Mouse (Mus musculus) megakaryocyte, adult 5-6 weeks (primary cell): ENCODE measurements around the gene Siglece. TPM values are rescaled to one million over a fixed set of nuclear protein-coding genes. Genes with fewer than 3 reads are reported as not detected.

Experiments
- ATAC-seq: 2 replicates; pipeline ENCODE4 v1.8.0; 2016; ENCODE audit warnings: mild to moderate bottlenecking, inconsistent platforms; ENCODE audit not compliant: poor library complexity, severe bottlenecking
- total RNA-seq, 2 experiments: library from RNA; stranded (forward) in 1 of 2; stranded (reverse) in 1 of 2; fragments of 153-499, 151-499 nt in 1 of 2; fragments of 221-1000, 200-1000 nt in 1 of 2; gene quantifications; 2 replicates each; pipeline versions ENCODE4 v1.2.3 to v1.2.4; 2015 to 2017

Siglece gene
- total RNA-seq, 2 experiments from 2014 or later: 22.1 to 41.6 TPM

DNA sequence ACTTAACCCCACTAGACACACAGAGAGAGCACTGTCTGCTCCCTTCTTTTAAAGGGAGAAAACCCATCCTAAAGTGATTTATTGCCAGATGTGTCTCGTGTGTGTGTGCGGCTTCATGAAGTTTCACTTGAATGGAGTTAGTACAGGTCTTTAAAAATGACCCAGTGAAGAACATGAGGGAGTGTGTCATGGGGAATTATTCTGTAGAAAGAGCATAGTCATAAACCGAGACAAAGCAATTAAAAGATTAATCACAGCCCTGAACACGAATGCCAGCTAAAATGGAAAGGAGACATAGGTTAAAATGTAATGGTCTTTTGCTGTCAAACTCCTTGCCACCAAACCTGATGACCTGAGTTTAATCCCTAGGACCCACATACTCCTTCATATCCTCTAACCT is 26.0 kb downstream of the Siglece start:
- no peak for ATAC-seq

DNA sequence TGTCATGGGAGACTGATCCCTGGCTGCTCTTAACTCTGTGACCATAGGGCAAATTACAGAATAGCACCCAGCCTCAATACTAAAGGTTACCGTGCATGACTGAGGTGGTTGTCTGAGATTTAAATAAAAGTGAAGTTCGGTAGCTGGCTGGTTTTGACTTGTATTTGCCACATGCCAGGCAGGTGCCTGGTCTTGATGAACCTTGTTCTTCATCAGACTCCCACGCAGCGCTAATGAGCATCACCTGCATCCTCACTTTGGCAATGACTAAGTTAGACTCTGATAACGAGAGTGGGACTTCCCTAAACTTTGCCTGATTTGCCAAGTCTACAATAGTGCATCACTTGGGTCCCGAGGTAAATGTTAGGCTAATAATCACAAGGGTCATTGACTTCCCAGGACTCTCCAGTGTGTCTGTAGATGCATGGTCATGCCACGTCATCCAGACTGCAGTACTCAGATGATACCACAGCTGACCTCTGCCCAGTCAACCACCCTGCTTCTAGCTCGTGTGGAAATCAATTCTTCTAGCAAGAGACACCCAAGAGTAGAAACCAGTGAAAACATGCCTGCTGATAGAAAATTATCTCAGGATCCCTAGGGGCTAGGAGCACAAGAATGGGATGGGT is 34.1 kb downstream of the Siglece start:
- ATAC-seq: no peak

DNA sequence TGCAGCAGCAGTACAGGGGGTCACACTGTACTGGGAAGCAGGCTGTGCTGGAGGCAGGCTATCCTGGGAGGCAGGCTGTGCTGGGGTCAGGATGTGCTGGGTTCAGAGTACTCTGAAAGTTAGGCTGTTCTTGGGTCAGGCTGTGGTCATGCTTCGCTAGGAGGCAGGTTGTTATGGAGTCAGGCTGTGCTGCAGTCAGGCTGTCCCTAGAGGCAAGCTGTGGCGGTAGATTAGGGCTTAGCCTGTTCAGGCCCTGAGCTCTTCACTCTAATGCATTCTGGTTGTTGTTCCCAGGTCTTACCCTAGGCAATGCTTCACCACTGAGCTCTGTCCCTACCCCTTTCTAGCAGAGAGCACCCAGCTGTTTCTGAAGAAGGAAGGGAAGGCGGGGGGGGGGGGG is 34.9 kb downstream of the Siglece start:
- ATAC-seq: no peak

DNA sequence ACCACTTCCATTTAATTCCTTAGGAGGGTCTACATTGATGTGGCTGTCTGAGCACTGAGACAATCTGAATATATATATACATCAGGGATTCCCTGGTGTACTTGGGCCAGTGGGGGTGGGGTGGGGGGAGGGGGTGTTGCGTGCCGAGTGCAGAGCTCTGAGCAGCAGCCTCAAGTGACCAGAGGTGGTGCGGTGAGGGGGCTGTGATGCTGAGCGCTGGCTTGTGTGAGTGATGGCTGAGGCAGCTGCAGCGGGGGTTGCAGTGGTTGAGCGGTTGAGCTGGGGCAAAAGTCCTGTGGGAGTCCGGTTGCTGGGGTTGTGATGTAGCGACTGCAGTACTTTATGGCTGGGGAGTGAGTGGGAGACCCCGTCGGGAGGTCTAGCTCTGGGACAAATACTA is 36.1 kb downstream of the Siglece start:
- no peak for ATAC-seq

DNA sequence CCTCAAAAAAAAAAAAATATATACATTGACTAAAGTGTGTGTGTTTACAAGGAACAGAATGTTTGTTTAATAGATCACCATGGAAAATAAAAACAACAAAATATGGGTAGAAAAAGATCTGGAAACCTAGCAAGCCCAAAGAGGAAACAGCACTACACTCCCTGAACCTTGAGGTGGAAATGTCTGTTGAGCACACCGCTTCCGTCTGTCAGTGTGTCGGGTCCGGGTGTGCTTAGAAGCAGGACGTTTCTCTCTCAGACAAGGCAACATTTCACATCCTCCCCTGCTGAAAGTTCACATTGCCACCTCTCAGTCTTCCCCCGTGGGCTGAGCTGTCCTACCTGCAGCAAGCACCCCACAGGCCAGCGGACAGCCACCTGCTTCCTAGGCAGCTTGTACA is 37.0 kb downstream of the Siglece start:
- ATAC-seq: peak; percentile 43; the same call in 1 of the 2 replicates

DNA sequence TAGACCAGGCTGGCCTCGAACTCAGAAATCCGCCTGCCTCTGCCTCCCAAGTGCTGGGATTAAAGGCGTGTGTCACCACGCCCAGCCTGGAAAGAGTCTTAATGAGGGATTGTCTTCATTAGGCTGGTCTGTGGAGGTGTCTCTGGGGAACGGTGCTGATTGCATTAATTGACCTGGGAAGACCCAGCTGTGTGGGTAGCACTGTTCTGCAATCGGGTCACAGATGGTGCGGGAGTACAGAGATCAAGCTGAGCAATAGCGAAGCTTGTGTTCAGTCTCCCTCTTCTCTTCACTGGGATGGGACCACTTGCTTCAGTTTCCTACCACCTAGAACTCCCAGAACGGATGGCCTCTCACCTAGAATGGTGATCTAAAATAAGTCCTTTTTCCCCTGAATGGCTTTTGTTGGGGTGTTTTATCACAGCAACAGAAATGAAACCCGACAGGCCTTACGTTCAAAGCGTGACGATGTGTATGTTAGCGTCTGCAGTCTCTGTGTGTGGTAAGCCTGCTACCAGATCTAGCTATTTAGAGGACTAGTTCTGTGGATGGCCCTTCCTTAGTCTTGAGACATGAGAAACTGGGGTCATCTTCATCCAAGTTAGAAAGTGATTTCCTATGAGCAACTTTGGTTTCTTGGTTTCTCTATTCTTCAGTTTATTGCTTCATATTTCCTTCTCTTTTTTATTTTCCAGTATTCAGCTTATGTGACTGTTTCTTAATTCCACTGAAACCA is 46.0 kb downstream of the Siglece start:
- ATAC-seq: peak; percentile 87

DNA sequence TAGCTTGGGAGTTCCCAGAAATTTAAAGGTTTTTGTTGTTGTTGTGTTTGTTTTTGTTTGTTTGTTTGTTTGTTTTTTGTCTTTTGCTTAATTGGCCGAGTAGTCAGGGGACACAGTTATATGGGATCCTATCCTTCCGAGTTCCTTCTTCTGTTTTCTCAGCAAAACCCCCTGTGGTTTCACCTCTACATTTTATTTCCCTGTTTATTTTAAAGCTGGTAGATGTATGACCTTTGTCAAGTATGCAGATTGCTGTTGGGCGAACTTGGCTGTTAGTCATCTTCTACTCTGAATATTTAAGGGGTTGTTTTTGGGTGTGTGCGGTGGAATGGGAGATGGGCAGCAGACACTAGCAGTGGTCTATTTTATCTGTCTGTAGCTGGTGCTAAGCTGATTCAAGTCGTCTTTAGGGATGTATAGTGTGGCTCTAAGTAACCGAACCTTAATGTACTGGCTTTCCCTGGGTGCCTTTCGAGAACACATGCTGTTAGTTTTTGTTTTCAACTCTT is 51.6 kb downstream of the Siglece start:
- peak; percentile 19; the same call in 1 of the 2 replicates for ATAC-seq

DNA sequence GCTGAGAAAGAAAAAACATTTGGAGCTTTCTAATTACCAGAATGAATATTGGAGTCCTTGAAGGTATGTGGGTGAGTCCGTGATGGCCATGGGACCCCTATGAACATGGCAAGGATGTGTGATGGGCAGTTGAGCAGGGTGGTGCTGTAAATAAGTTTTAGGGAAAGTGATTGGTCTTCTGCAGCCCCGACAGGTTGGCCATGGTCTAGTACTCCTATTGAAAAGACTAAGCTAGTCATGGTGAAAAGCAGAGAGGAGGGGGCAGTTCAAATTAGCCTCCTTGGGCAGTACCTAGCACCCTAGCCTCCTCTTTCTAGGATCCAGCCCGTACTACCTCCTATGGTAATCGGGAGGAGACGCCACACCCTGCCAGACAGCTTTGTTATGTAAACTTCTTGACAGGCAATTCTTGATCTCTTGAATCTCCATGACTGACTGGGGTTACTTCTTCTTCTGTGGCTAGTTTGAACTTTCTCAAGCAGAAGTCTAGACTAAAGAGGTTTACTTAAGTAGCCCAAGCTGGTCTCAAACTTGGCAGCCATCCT is 52.1 kb downstream of the Siglece start:
- ATAC-seq: peak; percentile 89

DNA sequence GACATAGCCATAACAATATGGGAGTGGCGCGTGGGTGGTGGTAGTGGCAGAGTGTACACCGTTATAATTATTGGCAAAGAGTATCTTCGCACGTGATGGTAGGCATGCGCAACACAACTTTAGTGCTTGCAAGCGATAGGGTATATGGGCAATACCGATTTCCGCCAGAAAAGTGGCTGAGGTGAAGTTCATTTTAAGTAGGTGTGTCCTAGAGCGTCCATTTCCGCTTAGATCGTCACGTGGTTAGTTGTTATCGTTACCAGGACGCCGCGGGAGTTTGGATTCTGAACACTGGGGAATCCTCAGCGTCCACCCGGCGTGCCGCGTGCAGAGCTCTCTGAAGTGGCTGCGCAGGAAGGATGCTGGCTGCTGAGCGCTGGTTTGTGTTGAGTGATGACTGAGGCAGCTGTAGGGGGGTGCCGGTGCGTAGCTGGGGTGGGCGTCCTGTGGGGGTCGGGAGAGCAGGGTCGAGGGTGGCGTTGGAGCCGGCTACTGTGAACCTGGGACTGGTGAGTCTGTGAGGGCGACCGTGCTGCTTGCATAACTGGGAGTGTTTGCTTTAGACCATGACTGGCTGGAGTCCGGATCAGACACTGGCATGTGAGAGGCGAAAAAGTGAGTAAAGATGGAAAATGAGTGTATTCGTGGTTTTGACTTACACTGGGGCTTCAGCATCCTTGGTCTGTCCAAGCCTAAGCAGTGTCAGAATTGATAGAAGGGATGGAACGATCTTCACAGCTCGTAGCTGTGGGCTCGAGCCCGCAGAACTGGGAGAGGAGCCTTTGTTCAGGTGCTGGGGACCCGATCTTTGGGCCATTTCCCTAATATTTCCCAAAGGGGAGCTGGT is 52.8 kb downstream of the Siglece start, which contains the start of gene Zfp819:
Zfp819 (plus strand) TSS at position 274 of the 847 bp plus-strand sequence.
- ATAC-seq: peak; percentile 60

DNA sequence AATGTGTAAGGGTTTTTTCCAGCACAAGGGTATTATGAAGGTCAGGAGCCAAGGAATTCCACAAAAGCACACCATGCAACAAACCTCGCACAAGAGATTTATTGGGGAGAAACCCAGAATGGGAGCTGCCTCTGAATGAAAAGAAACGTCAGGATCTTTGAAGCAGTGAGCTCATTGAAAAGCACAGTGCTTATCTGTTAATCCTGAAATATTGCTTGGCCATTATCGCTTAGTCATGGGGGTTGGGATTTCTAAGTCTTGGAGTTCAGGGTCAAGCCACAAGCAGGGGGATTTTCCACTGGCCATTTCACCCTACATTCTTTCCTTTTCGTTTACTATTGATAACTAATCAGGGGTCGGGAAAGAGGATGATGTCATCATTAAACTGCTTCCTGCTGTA is 58.1 kb downstream of the Siglece start:
- no peak for ATAC-seq

Other genes starting within 250 kb of the Siglece start
- not detected in 2 replicates for gene Lim2, start 232.5 kb downstream of the Siglece start, total RNA-seq (2015)
- not detected in 2 replicates for gene Lim2, start 232.5 kb downstream of the Siglece start, total RNA-seq (2017)
- 41.6 and 53.1 TPM in 2 replicates for gene Nkg7, start 223.1 kb downstream of the Siglece start, total RNA-seq (2015)
- gene Nkg7, start 223.1 kb downstream of the Siglece start, total RNA-seq (2017): 13.1 and 23.4 TPM in 2 replicates
- gene Cldnd2, start 219.4 kb downstream of the Siglece start, total RNA-seq (2015): not detected in 2 replicates
- gene Cldnd2, start 219.4 kb downstream of the Siglece start, total RNA-seq (2017): not detected in 2 replicates
- gene Etfb, start 216.1 kb downstream of the Siglece start, total RNA-seq (2015): 128 and 130 TPM in 2 replicates
- gene Etfb, start 216.1 kb downstream of the Siglece start, total RNA-seq (2017): 201 and 203 TPM in 2 replicates
- gene Gm45233, start 216.0 kb downstream of the Siglece start, total RNA-seq (2015): not detected in 2 replicates
- gene Gm45233, start 216.0 kb downstream of the Siglece start, total RNA-seq (2017): 1.8 and 3.1 TPM in 2 replicates
- gene Vsig10l, start 197.0 kb downstream of the Siglece start, total RNA-seq (2015): 2.9 and 3.1 TPM in 2 replicates
- gene Vsig10l, start 197.0 kb downstream of the Siglece start, total RNA-seq (2017): 2.7 and 4.5 TPM in 2 replicates
- gene Iglon5, start 170.1 kb downstream of the Siglece start, total RNA-seq (2015): not detected in 2 replicates
- gene Iglon5, start 170.1 kb downstream of the Siglece start, total RNA-seq (2017): not detected in 2 replicates
- not detected in 2 replicates for gene 4931406B18Rik, start 154.2 kb downstream of the Siglece start, total RNA-seq (2015)
- not detected in 2 replicates for gene 4931406B18Rik, start 154.2 kb downstream of the Siglece start, total RNA-seq (2017)
- 80.0 and 80.1 TPM in 2 replicates for gene Cd33, start 115.7 kb downstream of the Siglece start, total RNA-seq (2015)
- gene Cd33, start 115.7 kb downstream of the Siglece start, total RNA-seq (2017): 36.3 and 48.1 TPM in 2 replicates
- 6.3 and 8.1 TPM in 2 replicates for gene Zfp658, start 97.9 kb downstream of the Siglece start, total RNA-seq (2015)
- gene Zfp658, start 97.9 kb downstream of the Siglece start, total RNA-seq (2017): 6.9 and 7.4 TPM in 2 replicates
- 7.1 and 13.3 TPM in 2 replicates for gene Zfp719, start 80.6 kb downstream of the Siglece start, total RNA-seq (2015)
- 6.9 and 9.3 TPM in 2 replicates for gene Zfp719, start 80.6 kb downstream of the Siglece start, total RNA-seq (2017)
- not detected in 2 replicates for gene Zfp819, start 53.0 kb downstream of the Siglece start, total RNA-seq (2015)
- gene Zfp819, start 53.0 kb downstream of the Siglece start, total RNA-seq (2017): not detected in 2 replicates
- gene Ceacam18, start 25.5 kb downstream of the Siglece start, total RNA-seq (2015): not detected in 2 replicates
- gene Ceacam18, start 25.5 kb downstream of the Siglece start, total RNA-seq (2017): not detected in 2 replicates
- 4.7 and 5.3 TPM in 2 replicates for gene Ctu1, start 11.9 kb upstream of the Siglece start, total RNA-seq (2015)
- gene Ctu1, start 11.9 kb upstream of the Siglece start, total RNA-seq (2017): 3.7 and 3.9 TPM in 2 replicates
- not detected in 2 replicates for gene Klk14, start 30.3 kb upstream of the Siglece start, total RNA-seq (2015)
- gene Klk14, start 30.3 kb upstream of the Siglece start, total RNA-seq (2017): not detected in 2 replicates
- not detected in 2 replicates for gene Klk13, start 52.4 kb upstream of the Siglece start, total RNA-seq (2015)
- gene Klk13, start 52.4 kb upstream of the Siglece start, total RNA-seq (2017): not detected in 2 replicates
- gene Klk12, start 108.7 kb upstream of the Siglece start, total RNA-seq (2015): not detected in 2 replicates
- not detected in 2 replicates for gene Klk12, start 108.7 kb upstream of the Siglece start, total RNA-seq (2017)
- not detected in 2 replicates for gene Klk11, start 114.4 kb upstream of the Siglece start, total RNA-seq (2015)
- gene Klk11, start 114.4 kb upstream of the Siglece start, total RNA-seq (2017): not detected in 2 replicates
- gene Klk10, start 120.9 kb upstream of the Siglece start, total RNA-seq (2015): not detected in 2 replicates
- gene Klk10, start 120.9 kb upstream of the Siglece start, total RNA-seq (2017): not detected in 2 replicates
- not detected in 2 replicates for gene Klk9, start 131.7 kb upstream of the Siglece start, total RNA-seq (2015)
- not detected in 2 replicates for gene Klk9, start 131.7 kb upstream of the Siglece start, total RNA-seq (2017)
- gene Klk8, start 137.4 kb upstream of the Siglece start, total RNA-seq (2015): 10.4 and 13.7 TPM in 2 replicates
- 5.0 and 10.2 TPM in 2 replicates for gene Klk8, start 137.4 kb upstream of the Siglece start, total RNA-seq (2017)
- gene Klk7, start 151.1 kb upstream of the Siglece start, total RNA-seq (2015): not detected in 2 replicates
- not detected in 2 replicates for gene Klk7, start 151.1 kb upstream of the Siglece start, total RNA-seq (2017)
- not detected in 2 replicates for gene Klk6, start 164.3 kb upstream of the Siglece start, total RNA-seq (2015)
- not detected in 2 replicates for gene Klk6, start 164.3 kb upstream of the Siglece start, total RNA-seq (2017)
- not detected in 2 replicates for gene Klk5, start 181.8 kb upstream of the Siglece start, total RNA-seq (2015)
- not detected in 2 replicates for gene Klk5, start 181.8 kb upstream of the Siglece start, total RNA-seq (2017)
- not detected in 2 replicates for gene Klk4, start 221.0 kb upstream of the Siglece start, total RNA-seq (2015)
- not detected in 2 replicates for gene Klk4, start 221.0 kb upstream of the Siglece start, total RNA-seq (2017)